Mouse (Mus musculus) frontal cortex, postnatal 10 days (tissue): ENCODE measurements around the gene Mest.

Experiments used
- DNase-seq, 2 experiments: peaks; one replicate each; pipeline ENCODE4 v3.0.0; 2022; ENCODE audit warnings: low spot score in 2 of 2, mixed read lengths in 1 of 2

The Mest gene

DNA sequence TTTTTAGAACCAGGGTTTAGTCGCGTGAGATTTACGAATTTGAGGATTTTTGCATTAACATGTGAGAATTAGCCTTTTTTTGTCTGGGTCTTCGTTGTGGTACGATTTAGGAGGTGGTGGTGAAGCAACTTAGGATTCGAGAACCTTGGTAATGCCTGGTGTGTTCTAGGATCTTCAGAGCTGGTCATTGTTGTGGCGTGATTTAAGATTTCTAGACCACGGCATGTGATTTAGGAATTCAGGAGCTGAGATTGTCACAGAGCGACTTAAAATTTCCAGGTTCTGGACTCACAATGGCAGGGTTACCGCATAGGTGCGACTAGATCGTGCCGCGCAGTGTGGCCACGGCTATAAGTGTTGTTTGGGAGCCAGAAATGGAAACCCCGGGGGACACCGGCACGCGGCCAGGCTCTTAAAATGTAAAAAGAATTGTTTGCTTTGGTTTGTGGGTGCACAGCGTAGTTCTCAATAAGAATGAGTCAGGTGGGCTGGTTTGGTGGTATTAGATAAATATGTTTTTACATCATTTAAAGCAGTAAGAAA is 15.2 kb downstream of the Mest start:
- no peak for DNase-seq

GRCm38 (mm10) chr6:30739177-30739747 is 15.9 kb downstream of the Mest start:
- DNase-seq: peak in 1 of 2 experiments; percentile 31

DNA sequence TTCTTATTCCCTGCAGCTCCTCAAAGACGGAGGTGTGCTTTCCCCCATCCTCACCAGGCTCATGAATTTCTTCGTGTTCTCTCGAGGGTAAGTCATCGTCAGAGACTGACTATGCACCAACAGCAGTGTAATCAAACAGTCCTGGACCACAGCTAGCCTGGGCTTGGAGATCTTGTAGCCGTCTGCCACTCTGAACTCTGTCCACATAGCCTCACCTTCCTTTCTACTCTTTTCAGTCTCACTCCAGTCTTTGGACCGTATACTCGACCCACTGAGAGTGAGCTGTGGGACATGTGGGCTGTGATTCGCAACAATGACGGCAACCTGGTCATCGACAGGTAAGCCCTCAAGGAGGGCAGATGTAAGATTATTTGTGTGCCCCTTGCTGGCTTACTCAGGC is 21.5 kb downstream of the Mest start:
- DNase-seq: no peak

GRCm38 (mm10) chr6:30745591-30745990 is 22.2 kb downstream of the Mest start:
- no peak for DNase-seq

GRCm38 (mm10) chr6:30747631-30748357 is 24.4 kb downstream of the Mest start:
- DNase-seq: no peak

DNA sequence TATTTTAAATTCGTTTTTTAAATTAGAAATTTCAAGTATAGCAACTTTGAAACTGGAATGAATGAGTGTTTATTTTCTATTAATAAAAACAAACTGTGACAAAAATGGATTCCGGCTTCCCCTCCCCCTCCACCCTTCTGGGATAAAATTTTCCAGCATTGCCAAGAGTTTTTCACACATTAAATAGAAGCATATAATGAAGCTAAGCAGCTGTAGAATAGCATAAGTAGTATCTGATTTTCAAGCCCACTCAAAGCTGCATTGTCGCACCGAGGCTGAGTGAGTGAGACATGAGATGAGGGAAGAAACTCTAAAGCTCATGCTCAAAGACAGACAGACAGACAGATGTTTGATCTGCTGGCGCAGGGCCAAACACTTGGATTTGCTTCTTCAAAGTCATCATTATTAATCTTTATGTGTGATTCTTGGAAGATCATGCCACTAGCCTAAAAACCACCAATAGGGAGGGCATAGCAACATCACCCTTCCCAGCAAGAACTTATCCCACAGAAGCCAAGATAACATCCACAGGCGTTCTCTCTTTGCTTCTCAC is 25.1 kb downstream of the Mest start:
- DNase-seq: no peak

- no peak for DNase-seq
Observed at GRCm38 (mm10) chr6:30749042-30749689, 25.8 kb downstream of the Mest start.

DNA sequence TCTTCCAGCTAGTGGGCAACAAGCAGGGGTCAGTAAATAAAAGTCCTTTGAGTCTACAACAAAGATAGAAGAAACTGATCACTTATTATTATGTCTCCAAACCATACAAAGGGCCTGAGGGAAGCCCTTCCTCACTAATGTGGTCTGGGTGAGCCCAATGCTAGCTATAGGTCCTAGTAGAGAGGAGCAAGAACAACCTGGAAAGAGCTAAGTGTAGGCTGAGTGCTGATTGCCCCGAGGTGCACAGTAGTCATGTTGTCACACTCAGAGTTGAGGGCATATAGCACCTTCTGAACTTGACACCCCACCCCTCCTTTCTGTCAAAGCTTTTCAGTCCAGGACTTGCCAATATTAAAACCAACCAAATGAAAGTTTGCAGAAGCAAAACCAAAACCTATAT is 26.5 kb downstream of the Mest start:
- DNase-seq: no peak

DNA sequence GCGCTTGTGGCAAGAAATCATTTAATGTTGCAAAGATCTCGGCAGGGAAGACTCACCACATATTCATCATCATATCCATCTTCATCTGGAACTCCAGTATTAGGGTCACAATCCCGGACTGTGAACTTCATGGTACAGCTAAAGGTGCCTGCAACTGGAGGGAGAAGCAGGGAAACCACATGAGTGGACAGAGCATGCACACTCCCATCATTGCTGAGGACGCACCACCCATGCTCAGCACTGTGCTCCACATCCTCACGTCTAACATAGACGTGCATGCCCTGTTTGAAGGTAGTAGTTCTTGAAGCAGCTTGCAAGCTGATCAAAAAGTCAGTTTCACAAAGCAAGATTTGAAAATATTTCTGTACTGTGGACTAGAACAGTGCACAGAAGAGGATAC is 27.1 kb downstream of the Mest start:
- no peak for DNase-seq

GRCm38 (mm10) chr6:30751209-30751608 is 27.9 kb downstream of the Mest start:
- DNase-seq: no peak
